Mouse (Mus musculus): ENCODE measurements at regions not wholly inside any gene's neighbourhood (a gene's known extent, or its start where the extent isn't known, plus 50 kb on each side); places are given as distances from the start of the nearest gene placed in this dataset.

GRCm38 (mm10) chr5:148812016-148812415 is 117.1 kb downstream of the Katnal1 start:
- peak; percentile 82 for TF ChIP-seq CTCF (IDR thresholded peaks at IDR 0.05; ENCODE audit: extremely low read depth, insufficient read depth, low read length)
- no peak for TF ChIP-seq POLR2A (IDR thresholded peaks at IDR 0.05; ENCODE audit: extremely low read depth, insufficient read depth, low read length)
